Mouse (Mus musculus): Measurements from ENCODE around the gene Nipal4.

Gene Nipal4

GRCm38 (mm10) chr11:46114221-46114620 is 52.1 kb downstream of the Nipal4 start:
- no peak for DNase-seq

- no peak for DNase-seq
Measured at GRCm38 (mm10) chr11:46113211-46113610, 53.1 kb downstream of the Nipal4 start.

DNA sequence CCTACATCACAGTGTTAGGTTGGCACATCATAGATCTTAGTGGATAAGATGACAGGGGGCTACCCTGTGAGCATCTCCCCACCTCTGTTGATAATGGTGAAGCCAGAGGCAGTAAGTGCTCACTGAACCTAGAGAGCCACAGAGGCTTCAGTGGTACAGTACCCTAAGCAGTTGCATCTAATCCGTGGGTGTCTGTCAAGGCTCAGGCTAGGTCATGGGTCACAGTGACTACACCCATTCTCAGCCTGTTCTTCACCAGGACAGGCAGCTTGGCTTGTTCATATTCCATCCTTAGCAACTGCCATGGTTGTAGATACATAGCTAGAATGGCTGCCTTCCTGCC is 55.4 kb downstream of the Nipal4 start:
- DNase-seq: no peak

GRCm38 (mm10) chr11:46110156-46110944 is 56.0 kb downstream of the Nipal4 start:
- no peak for DNase-seq

DNA sequence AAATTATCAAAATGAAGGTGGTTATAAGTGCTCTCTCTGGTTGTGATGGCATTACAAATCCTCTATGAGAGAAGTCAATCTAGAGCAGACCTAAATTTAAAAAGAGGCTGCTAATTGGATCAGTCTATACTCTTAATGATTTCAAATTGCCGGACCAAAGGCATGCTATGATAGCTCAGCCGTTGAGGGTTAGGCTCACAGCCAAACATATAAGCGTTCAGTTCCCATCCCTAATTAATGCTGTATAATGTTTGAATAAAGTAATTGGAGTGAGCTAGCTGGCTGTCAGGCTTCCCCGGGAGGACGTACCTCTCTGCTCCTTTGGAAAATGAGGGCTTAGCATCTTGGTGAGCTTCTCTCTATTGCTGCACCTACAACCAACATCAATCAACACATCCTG is 57.1 kb downstream of the Nipal4 start:
- DNase-seq: no peak

GRCm38 (mm10) chr11:46107046-46107445 is 59.3 kb downstream of the Nipal4 start:
- no peak for DNase-seq

GRCm38 (mm10) chr11:46102107-46102506 is 64.2 kb downstream of the Nipal4 start:
- DNase-seq: no peak

Measured in right cerebral cortex, adult 18-20 months (tissue).